Mouse (Mus musculus): Measurements from ENCODE around the gene Sox2. TPM values are rescaled to one million over a fixed set of nuclear protein-coding genes. Genes with fewer than 3 reads are reported as not detected.

The Sox2 gene
- polyA plus RNA-seq, 1 experiment from 2014 or later: 19.2 TPM

- Histone ChIP-seq H3K9me3 (no peaks in the 10 kb centered on the region), H3K4me3 (peak overlapping the region; percentile 36), H3K4me2 (peak overlapping the region; percentile 71), H3K27ac (peak overlapping the region; percentile 93), H3K27me3 (peaks cover 56% of the 10 kb centered on the region), H3K36me3 (no peaks in the 10 kb centered on the region), H3K9ac (peak overlapping the region; percentile 74), H3K4me1 (replicated peaks) (peaks cover 69% of the 10 kb centered on the region)
- WGBS: under 1% methylated on average over 58 of the region's 58 CpGs
- ATAC-seq (ENCODE audit: low FRiP score): peak; percentile 34; the same call in 1 of the 2 replicates
Measured at GRCm38 (mm10) chr3:34663701-34664635, 13.8 kb downstream of the Sox2 start.

- H3K27ac ChIP-seq: peak overlapping the region; percentile 93
- peak overlapping the region; percentile 36 for H3K4me3 ChIP-seq
- no peaks in the 10 kb centered on the region for H3K36me3 ChIP-seq
- peak overlapping the region; percentile 74 for H3K9ac ChIP-seq
- ATAC-seq (ENCODE audit: low FRiP score): no peak
- peaks cover 59% of the 10 kb centered on the region for H3K27me3 ChIP-seq
- H3K4me2 ChIP-seq: peak overlapping the region; percentile 71
- H3K4me1 ChIP-seq (replicated peaks): peaks cover 67% of the 10 kb centered on the region
- WGBS: under 1% methylated on average over 31 of the region's 31 CpGs
- no peaks in the 10 kb centered on the region for H3K9me3 ChIP-seq
Measured at GRCm38 (mm10) chr3:34664636-34665531, 14.7 kb downstream of the Sox2 start.

- no peak overlapping the region for H3K9ac ChIP-seq
- peaks cover 59% of the 10 kb centered on the region for H3K27me3 ChIP-seq
- H3K4me2 ChIP-seq: peak overlapping the region; percentile 71
- H3K36me3 ChIP-seq: no peaks in the 10 kb centered on the region
- peak overlapping the region; percentile 93 for H3K27ac ChIP-seq
- H3K4me1 ChIP-seq (replicated peaks): peaks cover 64% of the 10 kb centered on the region
- H3K4me3 ChIP-seq: no peak overlapping the region
- H3K9me3 ChIP-seq: no peaks in the 10 kb centered on the region
- WGBS: 3% methylated on average over 10 of the region's 10 CpGs
- no peak for ATAC-seq (ENCODE audit: low FRiP score)
Measured at GRCm38 (mm10) chr3:34665751-34666665, 15.8 kb downstream of the Sox2 start.

GRCm38 (mm10) chr3:34667180-34667579 lies 17.0 kb downstream of the Sox2 start:
- Histone ChIP-seq H3K4me2 (no peak overlapping the region), H3K9ac (no peak overlapping the region), H3K4me3 (no peak overlapping the region), H3K4me1 (replicated peaks) (peaks cover 66% of the 10 kb centered on the region), H3K9me3 (no peaks in the 10 kb centered on the region), H3K27ac (peak overlapping the region; percentile 93), H3K36me3 (no peaks in the 10 kb centered on the region), H3K27me3 (peaks cover 58% of the 10 kb centered on the region)
- no peak for ATAC-seq (ENCODE audit: low FRiP score)
- 14% methylated on average over 2 of the region's 2 CpGs for WGBS

GRCm38 (mm10) chr3:34667881-34668817 lies 17.9 kb downstream of the Sox2 start:
- H3K36me3 ChIP-seq: no peaks in the 10 kb centered on the region
- peak overlapping the region; percentile 52 for H3K27ac ChIP-seq
- H3K9me3 ChIP-seq: no peaks in the 10 kb centered on the region
- WGBS: 2% methylated on average over 18 of the region's 18 CpGs
- H3K4me1 ChIP-seq (replicated peaks): peaks cover 58% of the 10 kb centered on the region
- no peak for ATAC-seq (ENCODE audit: low FRiP score)
- no peak overlapping the region for H3K9ac ChIP-seq
- H3K4me2 ChIP-seq: peak overlapping the region; percentile 17; the same call in 1 of the 2 replicates
- no peak overlapping the region for H3K4me3 ChIP-seq
- peaks cover 66% of the 10 kb centered on the region for H3K27me3 ChIP-seq

GRCm38 (mm10) chr3:34671024-34671660 lies 20.9 kb downstream of the Sox2 start:
- peak overlapping the region; percentile 4; the same call in 1 of the 2 replicates for H3K4me2 ChIP-seq
- H3K4me3 ChIP-seq: no peak overlapping the region
- peak overlapping the region; percentile 61 for H3K27ac ChIP-seq
- H3K9me3 ChIP-seq: no peaks in the 10 kb centered on the region
- H3K27me3 ChIP-seq: peaks cover 61% of the 10 kb centered on the region
- no peak for ATAC-seq (ENCODE audit: low FRiP score)
- H3K9ac ChIP-seq: no peak overlapping the region
- peaks cover 35% of the 10 kb centered on the region for H3K4me1 ChIP-seq (replicated peaks)
- 6% methylated on average over 15 of the region's 15 CpGs for WGBS
- H3K36me3 ChIP-seq: no peaks in the 10 kb centered on the region

GRCm38 (mm10) chr3:34678840-34679239 lies 28.6 kb downstream of the Sox2 start:
- H3K4me2 ChIP-seq: no peak overlapping the region
- WGBS: 6% methylated on average over 7 of the region's 7 CpGs
- H3K9me3 ChIP-seq: no peaks in the 10 kb centered on the region
- no peak overlapping the region for H3K27ac ChIP-seq
- no peak for ATAC-seq (ENCODE audit: low FRiP score)
- 0 out of 2 replicates have a peak, but pooled peaks cover 11% of the 10 kb centered on the region for H3K27me3 ChIP-seq
- no peak overlapping the region for H3K4me3 ChIP-seq
- no peaks in the 10 kb centered on the region for H3K36me3 ChIP-seq
- H3K4me1 ChIP-seq (replicated peaks): peaks cover 8% of the 10 kb centered on the region; the same call in 1 of the 2 replicates
- no peak overlapping the region for H3K9ac ChIP-seq

GRCm38 (mm10) chr3:34679439-34679838 lies 29.2 kb downstream of the Sox2 start:
- Histone ChIP-seq H3K27me3 (0 out of 2 replicates have a peak, but pooled peaks cover 7% of the 10 kb centered on the region), H3K4me3 (no peak overlapping the region), H3K9ac (no peak overlapping the region), H3K4me1 (replicated peaks) (peaks cover 8% of the 10 kb centered on the region; the same call in 1 of the 2 replicates), H3K36me3 (no peaks in the 10 kb centered on the region), H3K4me2 (no peak overlapping the region), H3K9me3 (no peaks in the 10 kb centered on the region), H3K27ac (no peak overlapping the region)
- ATAC-seq (ENCODE audit: low FRiP score): no peak
- 21% methylated on average over 2 of the region's 2 CpGs for WGBS

- Histone ChIP-seq H3K36me3 (no peaks in the 10 kb centered on the region), H3K9me3 (no peaks in the 10 kb centered on the region), H3K4me3 (no peak overlapping the region), H3K27me3 (0 out of 2 replicates have a peak, but pooled peaks cover 2% of the 10 kb centered on the region), H3K27ac (no peak overlapping the region), H3K4me2 (no peak overlapping the region), H3K9ac (no peak overlapping the region), H3K4me1 (replicated peaks) (peaks cover 8% of the 10 kb centered on the region; the same call in 1 of the 2 replicates)
- peak; percentile 52; the same call in 1 of the 2 replicates for ATAC-seq (ENCODE audit: low FRiP score)
- 6% methylated on average over 3 of the region's 3 CpGs for WGBS
Measured at GRCm38 (mm10) chr3:34679921-34680320, 29.7 kb downstream of the Sox2 start.

GRCm38 (mm10) chr3:34688072-34688471 lies 37.9 kb downstream of the Sox2 start:
- no peak for ATAC-seq (ENCODE audit: low FRiP score)
- H3K4me1 ChIP-seq (replicated peaks): peaks cover 13% of the 10 kb centered on the region

More at GRCm38 (mm10) chr3:34688072-34688471, 37.9 kb downstream of the Sox2 start:
- 0 out of 2 replicates have a peak, but pooled peaks cover 2% of the 10 kb centered on the region for H3K27me3 ChIP-seq
- 86% methylated on average over 6 of the region's 6 CpGs for WGBS
- no peaks in the 10 kb centered on the region for H3K36me3 ChIP-seq
- H3K27ac ChIP-seq: no peak overlapping the region
- H3K4me3 ChIP-seq: no peak overlapping the region
- no peak overlapping the region for H3K4me2 ChIP-seq
- no peak overlapping the region for H3K9ac ChIP-seq
- no peaks in the 10 kb centered on the region for H3K9me3 ChIP-seq
